Mouse (Mus musculus) right cerebral cortex, postnatal 10 days (tissue): ENCODE measurements around the gene Elk3.

Experiments
- DNase-seq, 2 experiments: peaks; one replicate each; pipeline ENCODE4 v3.0.0; 2021; ENCODE audit warnings: low spot score in 2 of 2

Gene Elk3

GRCm38 (mm10) chr10:93331543-93331942 is 20.6 kb upstream of the Elk3 start:
- DNase-seq = no peak

- no peak for DNase-seq
Observed at GRCm38 (mm10) chr10:93328321-93328720, 17.4 kb upstream of the Elk3 start.

- no peak for DNase-seq
Observed at GRCm38 (mm10) chr10:93327187-93327586, 16.3 kb upstream of the Elk3 start.

- DNase-seq = no peak
Observed at GRCm38 (mm10) chr10:93326741-93327100, 15.8 kb upstream of the Elk3 start.

- no peak for DNase-seq
Observed at GRCm38 (mm10) chr10:93325804-93326740, 15.1 kb upstream of the Elk3 start.

- DNase-seq = no peak
Observed at GRCm38 (mm10) chr10:93325369-93325768, 14.4 kb upstream of the Elk3 start.

- no peak for DNase-seq
Observed at GRCm38 (mm10) chr10:93324438-93324837, 13.5 kb upstream of the Elk3 start.

- no peak for DNase-seq
Observed at GRCm38 (mm10) chr10:93323659-93324058, 12.7 kb upstream of the Elk3 start.

- no peak for DNase-seq
Observed at GRCm38 (mm10) chr10:93321763-93322162, 10.8 kb upstream of the Elk3 start.

- no peak for DNase-seq
Observed at GRCm38 (mm10) chr10:93320148-93320547, 9.2 kb upstream of the Elk3 start.

GRCm38 (mm10) chr10:93319526-93320063 is 8.7 kb upstream of the Elk3 start:
- DNase-seq = no peak

- DNase-seq = no peak
Observed at GRCm38 (mm10) chr10:93316909-93317308, 6.0 kb upstream of the Elk3 start.

GRCm38 (mm10) chr10:93311576-93311975 is 641 bp upstream of the Elk3 start:
- no peak for DNase-seq

GRCm38 (mm10) chr10:93309934-93310621 is 857 bp downstream of the Elk3 start:
- DNase-seq = peak in 1 of 2 experiments; percentile 47

- DNase-seq = peak; percentile 77 to 80
Observed at GRCm38 (mm10) chr10:93309131-93309933, 1.6 kb downstream of the Elk3 start.

GRCm38 (mm10) chr10:93306367-93306766 is 4.6 kb downstream of the Elk3 start:
- no peak for DNase-seq

- DNase-seq = no peak
Observed at GRCm38 (mm10) chr10:93305946-93306345, 5.0 kb downstream of the Elk3 start.

GRCm38 (mm10) chr10:93303231-93303630 is 7.7 kb downstream of the Elk3 start:
- DNase-seq = no peak

GRCm38 (mm10) chr10:93301831-93302230 is 9.1 kb downstream of the Elk3 start:
- DNase-seq = no peak

GRCm38 (mm10) chr10:93298208-93298607 is 12.7 kb downstream of the Elk3 start:
- no peak for DNase-seq

GRCm38 (mm10) chr10:93297774-93298173 is 13.2 kb downstream of the Elk3 start:
- DNase-seq = no peak
